Mouse (Mus musculus) lung, adult 2 months (tissue): Measurements from ENCODE around the gene Snx9.
A peak's percentile ranks its signal among the peaks of the same experiment; 100 is the strongest.

Experiments used
- CTCF ChIP-seq: fragments of 200-500 bp; IDR thresholded peaks from 2 replicates; pipeline ENCODE4 v1.5.1; 2011; ENCODE audit warnings: mild to moderate bottlenecking, low read length, control low read depth; ENCODE audit not compliant: insufficient read depth
- POLR2A ChIP-seq: fragments of 200-500 bp; IDR thresholded peaks from 2 replicates; pipeline ENCODE4 v1.6.1; 2011; ENCODE audit warnings: low read depth, mild to moderate bottlenecking, control low read depth, low read length, borderline replicate concordance; ENCODE audit errors: extremely low read depth

GRCm38 (mm10) chr17:5977056-5977920 lies 136.2 kb downstream of the Snx9 start:
- peak; percentile 81; the same call in 1 of the 2 replicates for TF ChIP-seq POLR2A
- no peak for TF ChIP-seq CTCF
